Mouse (Mus musculus): Measurements from ENCODE around the gene Osbpl8.

DNA sequence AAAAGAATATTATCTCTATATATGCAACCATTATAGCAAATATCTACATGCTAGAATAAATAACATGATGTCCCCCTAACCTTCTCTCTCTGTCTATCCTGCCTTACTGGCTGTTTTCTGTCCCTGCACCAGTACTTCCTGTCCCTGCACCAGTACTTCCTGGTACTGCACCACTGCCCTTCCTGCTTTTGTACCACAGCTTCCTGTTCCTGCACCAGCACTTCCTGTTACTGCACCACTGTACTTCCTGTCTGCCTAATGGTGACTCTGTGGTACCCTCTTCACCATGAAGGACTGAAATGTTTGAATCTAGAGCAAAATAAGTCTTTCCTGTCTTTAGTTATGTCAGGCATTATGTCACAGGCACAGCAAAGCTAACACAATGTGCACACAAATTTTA, 156.0 kb downstream of the Osbpl8 start:
- no peak for TF ChIP-seq POLR2A (IDR thresholded peaks at IDR 0.05; ENCODE audit: extremely low read depth, insufficient read depth, low read length)
- no peak for TF ChIP-seq CTCF (IDR thresholded peaks at IDR 0.05; ENCODE audit: extremely low read depth, insufficient read depth, low read length)

Measured in cortical plate, adult 2 months (tissue).